Mouse (Mus musculus): ENCODE measurements around the gene Crxos. TPM values are rescaled to one million over a fixed set of nuclear protein-coding genes. Genes with fewer than 3 reads are reported as not detected.
A peak's percentile ranks its signal among the peaks of the same experiment; 100 is the strongest.
"Not testable (repeated sequence)": the region's sequence is repeated elsewhere in the genome, so short reads cannot be mapped to it uniquely, and the experiment has no call there.

Gene Crxos
- polyA plus RNA-seq, 2 experiments, result not detected

GRCm38 (mm10) chr7:15914751-15915150 is 32.3 kb downstream of the Crxos start:
- ATAC-seq (ENCODE audit: low FRiP score, low read depth) (no peak), DNase-seq (ENCODE audit: low spot score) (no peak)
- H3K4me1 ChIP-seq (ENCODE audit: control insufficient read depth, insufficient read depth, low read length), result no peaks in the 10 kb centered on the region
- no peaks in the 10 kb centered on the region for H3K9me3 ChIP-seq (ENCODE audit: control insufficient read depth, low read length)
- no peak overlapping the region for H3K27ac ChIP-seq (replicated peaks; ENCODE audit: low read depth, low read length)
- H3K27me3 ChIP-seq (ENCODE audit: control insufficient read depth, insufficient read depth, low read length), result no peaks in the 10 kb centered on the region
- no peak overlapping the region for H3K9ac ChIP-seq (ENCODE audit: low read depth, low read length, severe bottlenecking)
- H3K4me2 ChIP-seq (replicated peaks; ENCODE audit: low read depth, low read length, severe bottlenecking), result no peak overlapping the region
- no peak overlapping the region for H3K4me3 ChIP-seq (replicated peaks; ENCODE audit: low read length)
- TF ChIP-seq POLR2A (IDR thresholded peaks at IDR 0.05; ENCODE audit: borderline replicate concordance, extremely low read depth, insufficient read depth, insufficient read length), result no peak
- peaks cover 22% of the 10 kb centered on the region for H3K36me3 ChIP-seq (ENCODE audit: control insufficient read depth, insufficient read depth, low read length)
- WGBS, result 94% methylated on average over 2 of the region's 2 CpGs

DNA sequence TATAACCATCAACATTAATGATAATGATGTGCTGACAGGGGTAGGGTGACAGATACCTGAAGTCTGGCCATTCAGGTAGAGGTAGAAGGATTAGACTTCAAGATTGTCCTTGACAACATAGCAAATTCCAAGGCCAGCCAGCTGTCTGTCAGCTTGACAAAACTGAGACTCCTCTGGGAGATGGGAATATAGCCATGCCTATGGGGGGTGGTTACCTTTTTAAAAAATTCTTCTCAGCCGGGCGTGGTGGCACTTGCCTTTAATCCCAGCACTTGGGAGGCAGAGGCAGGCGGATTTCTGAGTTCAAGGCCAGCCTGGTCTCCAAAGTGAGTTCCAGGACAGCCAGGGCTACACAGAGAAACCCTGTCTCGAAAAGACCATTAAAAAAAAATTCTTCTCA is 33.3 kb downstream of the Crxos start:
- not testable (repeated sequence) for H3K4me2 ChIP-seq (replicated peaks; ENCODE audit: low read depth, low read length, severe bottlenecking); H3K9ac ChIP-seq (ENCODE audit: low read depth, low read length, severe bottlenecking); H3K27me3 ChIP-seq (ENCODE audit: control insufficient read depth, insufficient read depth, low read length); H3K27ac ChIP-seq (replicated peaks; ENCODE audit: low read depth, low read length); ATAC-seq (ENCODE audit: low FRiP score, low read depth); H3K4me3 ChIP-seq (replicated peaks; ENCODE audit: low read length); H3K9me3 ChIP-seq (ENCODE audit: control insufficient read depth, low read length); H3K4me1 ChIP-seq (ENCODE audit: control insufficient read depth, insufficient read depth, low read length); DNase-seq (ENCODE audit: low spot score)
- H3K36me3 ChIP-seq (ENCODE audit: control insufficient read depth, insufficient read depth, low read length), result peaks cover 30% of the 10 kb centered on the region
- 95% methylated on average over 4 of the region's 4 CpGs for WGBS

GRCm38 (mm10) chr7:15916134-15916723 is 33.8 kb downstream of the Crxos start:
- no peak overlapping the region for H3K9ac ChIP-seq (ENCODE audit: low read depth, low read length, severe bottlenecking)
- no peaks in the 10 kb centered on the region for H3K27me3 ChIP-seq (ENCODE audit: control insufficient read depth, insufficient read depth, low read length)
- peaks cover 30% of the 10 kb centered on the region for H3K36me3 ChIP-seq (ENCODE audit: control insufficient read depth, insufficient read depth, low read length)
- no peak overlapping the region for H3K4me2 ChIP-seq (replicated peaks; ENCODE audit: low read depth, low read length, severe bottlenecking)
- WGBS, result 80% methylated on average over 3 of the region's 3 CpGs
- ATAC-seq (ENCODE audit: low FRiP score, low read depth), result no peak
- no peaks in the 10 kb centered on the region for H3K9me3 ChIP-seq (ENCODE audit: control insufficient read depth, low read length)
- H3K4me3 ChIP-seq (replicated peaks; ENCODE audit: low read length), result no peak overlapping the region
- no peak overlapping the region for H3K27ac ChIP-seq (replicated peaks; ENCODE audit: low read depth, low read length)
- no peak for DNase-seq (ENCODE audit: low spot score)
- no peak for TF ChIP-seq POLR2A (IDR thresholded peaks at IDR 0.05; ENCODE audit: borderline replicate concordance, extremely low read depth, insufficient read depth, insufficient read length)
- peaks cover 10% of the 10 kb centered on the region for H3K4me1 ChIP-seq (ENCODE audit: control insufficient read depth, insufficient read depth, low read length)

- no peak for TF ChIP-seq POLR2A (IDR thresholded peaks at IDR 0.05; ENCODE audit: borderline replicate concordance, extremely low read depth, insufficient read depth, insufficient read length)
- 83% methylated on average over 4 of the region's 4 CpGs for WGBS
- no peak overlapping the region for H3K27ac ChIP-seq (replicated peaks; ENCODE audit: low read depth, low read length)
- ATAC-seq (ENCODE audit: low FRiP score, low read depth), result no peak
- H3K9ac ChIP-seq (ENCODE audit: low read depth, low read length, severe bottlenecking), result no peak overlapping the region
- DNase-seq (ENCODE audit: low spot score), result no peak
- no peak overlapping the region for H3K4me3 ChIP-seq (replicated peaks; ENCODE audit: low read length)
- peaks cover 11% of the 10 kb centered on the region for H3K4me1 ChIP-seq (ENCODE audit: control insufficient read depth, insufficient read depth, low read length)
- no peak overlapping the region for H3K4me2 ChIP-seq (replicated peaks; ENCODE audit: low read depth, low read length, severe bottlenecking)
- no peaks in the 10 kb centered on the region for H3K27me3 ChIP-seq (ENCODE audit: control insufficient read depth, insufficient read depth, low read length)
- peaks cover 30% of the 10 kb centered on the region for H3K36me3 ChIP-seq (ENCODE audit: control insufficient read depth, insufficient read depth, low read length)
- no peaks in the 10 kb centered on the region for H3K9me3 ChIP-seq (ENCODE audit: control insufficient read depth, low read length)
Measured at GRCm38 (mm10) chr7:15916996-15917395, 34.6 kb downstream of the Crxos start.

DNA sequence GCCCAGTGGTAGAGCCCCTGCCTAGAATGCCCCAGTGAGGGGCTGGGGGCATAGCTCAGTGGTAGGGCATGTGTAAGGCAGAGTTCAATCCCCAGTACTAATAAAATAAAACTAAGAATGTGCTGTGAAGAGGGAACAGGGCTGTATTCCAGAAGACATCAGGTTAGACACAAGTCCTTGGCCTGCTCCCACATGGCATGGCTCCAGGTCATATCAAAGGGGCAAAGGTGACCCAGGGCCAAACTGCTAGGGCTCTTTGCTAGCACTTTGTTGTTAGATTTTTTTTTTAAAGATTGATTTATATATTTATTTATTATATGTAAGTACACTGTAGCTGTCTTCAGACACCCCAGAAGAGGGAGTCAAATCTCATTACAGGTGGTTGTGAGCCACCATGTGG is 36.0 kb downstream of the Crxos start:
- Histone ChIP-seq H3K4me2 (replicated peaks; ENCODE audit: low read depth, low read length, severe bottlenecking) (no peak overlapping the region), H3K4me1 (ENCODE audit: control insufficient read depth, insufficient read depth, low read length) (peaks cover 14% of the 10 kb centered on the region), H3K4me3 (replicated peaks; ENCODE audit: low read length) (no peak overlapping the region), H3K9ac (ENCODE audit: low read depth, low read length, severe bottlenecking) (no peak overlapping the region), H3K9me3 (ENCODE audit: control insufficient read depth, low read length) (no peaks in the 10 kb centered on the region), H3K27me3 (ENCODE audit: control insufficient read depth, insufficient read depth, low read length) (no peaks in the 10 kb centered on the region), H3K27ac (replicated peaks; ENCODE audit: low read depth, low read length) (no peak overlapping the region), H3K36me3 (ENCODE audit: control insufficient read depth, insufficient read depth, low read length) (peaks cover 30% of the 10 kb centered on the region)
- TF ChIP-seq POLR2A (IDR thresholded peaks at IDR 0.05; ENCODE audit: borderline replicate concordance, extremely low read depth, insufficient read depth, insufficient read length), result no peak
- DNase-seq (ENCODE audit: low spot score) (no peak), ATAC-seq (ENCODE audit: low FRiP score, low read depth) (no peak)

DNA sequence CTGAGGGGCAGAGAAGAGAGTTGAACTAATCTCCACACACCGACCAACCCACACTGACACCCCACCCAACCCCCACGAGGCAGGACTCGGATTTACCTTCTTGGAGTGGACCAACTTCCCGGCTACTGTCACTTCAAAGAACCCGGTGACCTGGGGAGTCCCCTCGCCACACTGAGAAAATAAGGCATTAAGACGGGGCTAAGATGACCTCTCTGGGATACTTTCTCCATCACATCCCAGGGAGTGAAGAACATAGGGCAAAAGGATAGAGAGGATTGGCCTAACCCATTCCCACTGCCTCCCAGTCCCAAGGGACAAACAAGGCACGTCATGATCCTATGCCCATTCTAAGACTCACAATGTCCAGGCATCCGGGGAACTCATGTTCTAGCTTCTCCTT is 37.5 kb downstream of the Crxos start:
- WGBS, result 94% methylated on average over 9 of the region's 9 CpGs
- DNase-seq (ENCODE audit: low spot score), result no peak
- H3K4me3 ChIP-seq (replicated peaks; ENCODE audit: low read length), result 0 out of 2 replicates have a peak overlapping the region, but pooled peaks have one; percentile 79
- no peak overlapping the region for H3K27ac ChIP-seq (replicated peaks; ENCODE audit: low read depth, low read length)
- H3K4me1 ChIP-seq (ENCODE audit: control insufficient read depth, insufficient read depth, low read length), result peaks cover 14% of the 10 kb centered on the region
- H3K9ac ChIP-seq (ENCODE audit: low read depth, low read length, severe bottlenecking), result no peak overlapping the region
- TF ChIP-seq POLR2A (IDR thresholded peaks at IDR 0.05; ENCODE audit: borderline replicate concordance, extremely low read depth, insufficient read depth, insufficient read length), result no peak
- peak overlapping the region; percentile 80; the same call in 1 of the 2 replicates for H3K4me2 ChIP-seq (replicated peaks; ENCODE audit: low read depth, low read length, severe bottlenecking)
- peaks cover 30% of the 10 kb centered on the region for H3K36me3 ChIP-seq (ENCODE audit: control insufficient read depth, insufficient read depth, low read length)
- no peak for ATAC-seq (ENCODE audit: low FRiP score, low read depth)
- no peaks in the 10 kb centered on the region for H3K27me3 ChIP-seq (ENCODE audit: control insufficient read depth, insufficient read depth, low read length)
- no peaks in the 10 kb centered on the region for H3K9me3 ChIP-seq (ENCODE audit: control insufficient read depth, low read length)
